Mouse (Mus musculus): ENCODE measurements around the gene Ifit2. TPM values are rescaled to one million over a fixed set of nuclear protein-coding genes. Genes with fewer than 3 reads are reported as not detected.
A peak's percentile ranks its signal among the peaks of the same experiment; 100 is the strongest.
"Not testable (repeated sequence)": the region's sequence is repeated elsewhere in the genome, so short reads cannot be mapped to it uniquely, and the experiment has no call there.

Gene Ifit2
- total RNA-seq, 2 experiments from 2014 or later, result 3.5 to 3.6 TPM

- DNase-seq (ENCODE audit: low spot score), result no peak
- intact Hi-C loops (cut with DNase I), result no loop called here
These were observed 18.3 kb upstream of the Ifit2 start for GRCm38 (mm10) chr19:34532061-34532751.

GRCm38 (mm10) chr19:34539422-34539821, 11.1 kb upstream of the Ifit2 start:
- no peak for DNase-seq (ENCODE audit: low spot score)
- intact Hi-C loops (cut with DNase I), result no loop called here

GRCm38 (mm10) chr19:34546211-34546610, 4.3 kb upstream of the Ifit2 start:
- intact Hi-C loops (cut with DNase I), result loop anchor here (5.0 to 10.0 kb wide), 2 partner anchors 229 to 304 kb away; no protein-coding TSS in a partner anchor
- no peak for DNase-seq (ENCODE audit: low spot score)

- DNase-seq (ENCODE audit: low spot score), result peak; percentile 58
- intact Hi-C loops (cut with DNase I), result loop anchor here (1.0 to 10.0 kb wide), 4 partner anchors 45 to 306 kb away; no protein-coding TSS in a partner anchor
These were observed 2.5 kb upstream of the Ifit2 start for GRCm38 (mm10) chr19:34547976-34548375.

- intact Hi-C loops (cut with DNase I), result loop anchor here (2.0 kb wide), 1 partner anchor 215 kb away; no protein-coding TSS in a partner anchor
These were observed 325 bp upstream of the Ifit2 start for GRCm38 (mm10) chr19:34550205-34550533.

GRCm38 (mm10) chr19:34551981-34552380, 1.5 kb downstream of the Ifit2 start:
- intact Hi-C loops (cut with DNase I), result loop anchor here (2.0 kb wide), 1 partner anchor 217 kb away; no protein-coding TSS in a partner anchor
- no peak for DNase-seq (ENCODE audit: low spot score)

More at GRCm38 (mm10) chr19:34550205-34550533, 325 bp upstream of the Ifit2 start:
- no peak for DNase-seq (ENCODE audit: low spot score)

- intact Hi-C loops (cut with DNase I), result no loop called here
These were observed 2.5 kb downstream of the Ifit2 start for GRCm38 (mm10) chr19:34553021-34553420.

GRCm38 (mm10) chr19:34553522-34553921, 3.0 kb downstream of the Ifit2 start:
- intact Hi-C loops (cut with DNase I), result no loop called here
- DNase-seq (ENCODE audit: low spot score), result no peak

More at GRCm38 (mm10) chr19:34553021-34553420, 2.5 kb downstream of the Ifit2 start:
- DNase-seq (ENCODE audit: low spot score), result no peak

GRCm38 (mm10) chr19:34554061-34554460, 3.6 kb downstream of the Ifit2 start:
- DNase-seq (ENCODE audit: low spot score), result no peak
- intact Hi-C loops (cut with DNase I), result no loop called here

GRCm38 (mm10) chr19:34556621-34557020, 6.1 kb downstream of the Ifit2 start:
- intact Hi-C loops (cut with DNase I), result no loop called here
- DNase-seq (ENCODE audit: low spot score), result peak; percentile 31

- intact Hi-C loops (cut with DNase I), result no loop called here
These were observed 12.1 kb downstream of the Ifit2 start for GRCm38 (mm10) chr19:34562556-34562955.

GRCm38 (mm10) chr19:34566178-34566784, 15.8 kb downstream of the Ifit2 start:
- no peak for DNase-seq (ENCODE audit: low spot score)
- intact Hi-C loops (cut with DNase I), result no loop called here

More at GRCm38 (mm10) chr19:34562556-34562955, 12.1 kb downstream of the Ifit2 start:
- DNase-seq (ENCODE audit: low spot score), result no peak

GRCm38 (mm10) chr19:34568988-34569895, 18.7 kb downstream of the Ifit2 start:
- intact Hi-C loops (cut with DNase I), result no loop called here
- DNase-seq (ENCODE audit: low spot score), result no peak

GRCm38 (mm10) chr19:34569896-34570476, 19.5 kb downstream of the Ifit2 start:
- DNase-seq (ENCODE audit: low spot score), result no peak

GRCm38 (mm10) chr19:34571080-34571479, 20.6 kb downstream of the Ifit2 start:
- intact Hi-C loops (cut with DNase I), result no loop called here
- no peak for DNase-seq (ENCODE audit: low spot score)

More at GRCm38 (mm10) chr19:34569896-34570476, 19.5 kb downstream of the Ifit2 start:
- intact Hi-C loops (cut with DNase I), result no loop called here

- DNase-seq (ENCODE audit: low spot score), result no peak
- intact Hi-C loops (cut with DNase I), result no loop called here
These were observed 23.2 kb downstream of the Ifit2 start for GRCm38 (mm10) chr19:34573650-34574049.

GRCm38 (mm10) chr19:34577121-34577520, 26.6 kb downstream of the Ifit2 start:
- intact Hi-C loops (cut with DNase I), result no loop called here

GRCm38 (mm10) chr19:34582696-34583095, 32.2 kb downstream of the Ifit2 start:
- DNase-seq (ENCODE audit: low spot score); intact Hi-C loops (cut with DNase I): not testable (repeated sequence)

More at GRCm38 (mm10) chr19:34577121-34577520, 26.6 kb downstream of the Ifit2 start:
- no peak for DNase-seq (ENCODE audit: low spot score)

- intact Hi-C loops (cut with DNase I); DNase-seq (ENCODE audit: low spot score): not testable (repeated sequence)
These were observed 32.8 kb downstream of the Ifit2 start, which contains the start of gene Ifit3 for GRCm38 (mm10) chr19:34583126-34583766. TSS of gene Ifit3 (plus strand) at chr19:34583531.

Measured in heart, postnatal 25 days (tissue).